Mouse (Mus musculus) thymus, postnatal 10 days (tissue): ENCODE measurements around the gene Agfg1.

Experiments used
- DNase-seq, 2 experiments: peaks; one replicate each; pipeline ENCODE4 v3.0.0; 2021; ENCODE audit warnings: low spot score in 2 of 2

Agfg1 gene

DNA sequence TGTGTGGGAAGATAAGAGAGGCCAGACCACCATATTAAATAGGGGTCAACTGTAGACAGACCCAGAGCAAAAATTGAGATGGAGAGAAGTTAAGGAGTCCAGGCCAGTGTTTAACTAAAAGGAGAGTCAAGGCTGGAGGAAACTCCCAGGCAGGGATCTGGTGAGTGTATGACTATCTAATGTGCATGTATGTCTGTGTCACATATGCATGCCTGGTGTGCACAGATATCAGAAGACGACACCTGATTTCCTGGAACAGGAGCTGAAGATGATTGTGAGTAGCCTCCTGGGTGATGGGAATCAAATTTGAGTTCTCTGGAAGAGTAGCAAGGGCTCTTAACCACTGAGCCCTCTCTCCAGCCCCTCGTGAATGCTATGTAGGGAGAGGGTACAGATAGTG lies 14.0 kb upstream of the Agfg1 start:
- no peak for DNase-seq

DNA sequence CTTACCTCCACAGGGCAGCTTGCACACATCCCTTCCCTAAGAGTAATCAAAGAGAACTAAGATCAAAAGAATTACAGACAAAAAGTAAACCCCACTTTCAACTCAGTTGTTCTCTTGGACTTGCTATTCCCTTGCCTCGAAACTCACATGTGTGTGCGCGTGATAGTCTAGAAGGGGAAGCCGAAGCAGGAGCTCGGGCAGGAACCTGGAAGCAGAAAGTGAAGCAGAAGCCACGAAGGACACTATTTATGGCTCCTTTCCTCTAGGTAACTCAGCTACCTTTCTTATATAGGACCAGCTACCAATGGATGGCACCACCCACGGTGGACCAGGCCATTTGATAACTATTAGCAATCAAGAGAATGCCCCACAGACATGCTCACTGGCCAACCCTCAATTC lies 13.5 kb upstream of the Agfg1 start:
- no peak for DNase-seq

DNA sequence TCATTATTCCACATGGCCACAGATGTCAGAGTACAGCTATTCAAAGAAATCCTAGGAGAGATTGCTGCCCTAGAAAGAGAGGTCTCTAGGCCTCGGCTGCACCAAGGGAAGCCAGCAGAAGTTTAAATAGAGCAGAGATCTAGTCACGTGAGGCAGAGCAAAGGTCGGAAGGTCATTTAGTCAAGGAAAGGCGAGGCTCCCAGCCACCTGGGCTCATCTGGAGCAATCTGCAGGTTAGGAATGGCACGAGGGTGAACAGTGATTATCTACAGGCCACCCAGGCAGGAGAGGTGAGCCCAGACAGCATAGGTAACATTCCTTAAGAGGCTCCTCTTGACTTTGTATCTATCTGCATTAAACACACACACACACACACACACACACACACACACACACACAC lies 12.4 kb upstream of the Agfg1 start:
- DNase-seq: no peak

DNA sequence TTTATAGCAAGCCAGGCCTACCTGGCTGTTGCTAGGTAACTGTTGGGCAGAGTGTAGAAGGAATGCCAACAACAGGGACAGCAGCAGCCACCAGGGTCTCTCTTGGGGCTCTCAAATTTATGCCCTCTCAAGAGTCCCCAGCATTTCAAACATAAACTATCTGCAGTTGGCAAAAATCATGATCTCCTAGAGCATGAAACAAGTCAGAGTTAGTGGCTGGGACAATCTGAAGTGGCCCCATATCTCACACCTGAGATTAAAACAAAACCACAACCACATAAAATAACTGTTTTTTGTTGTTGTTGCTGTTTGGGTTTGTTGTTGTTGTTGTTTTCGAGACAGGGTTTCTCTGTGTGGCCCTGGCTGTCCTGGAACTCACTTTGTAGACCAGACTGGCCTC lies 8.5 kb upstream of the Agfg1 start:
- no peak for DNase-seq

DNA sequence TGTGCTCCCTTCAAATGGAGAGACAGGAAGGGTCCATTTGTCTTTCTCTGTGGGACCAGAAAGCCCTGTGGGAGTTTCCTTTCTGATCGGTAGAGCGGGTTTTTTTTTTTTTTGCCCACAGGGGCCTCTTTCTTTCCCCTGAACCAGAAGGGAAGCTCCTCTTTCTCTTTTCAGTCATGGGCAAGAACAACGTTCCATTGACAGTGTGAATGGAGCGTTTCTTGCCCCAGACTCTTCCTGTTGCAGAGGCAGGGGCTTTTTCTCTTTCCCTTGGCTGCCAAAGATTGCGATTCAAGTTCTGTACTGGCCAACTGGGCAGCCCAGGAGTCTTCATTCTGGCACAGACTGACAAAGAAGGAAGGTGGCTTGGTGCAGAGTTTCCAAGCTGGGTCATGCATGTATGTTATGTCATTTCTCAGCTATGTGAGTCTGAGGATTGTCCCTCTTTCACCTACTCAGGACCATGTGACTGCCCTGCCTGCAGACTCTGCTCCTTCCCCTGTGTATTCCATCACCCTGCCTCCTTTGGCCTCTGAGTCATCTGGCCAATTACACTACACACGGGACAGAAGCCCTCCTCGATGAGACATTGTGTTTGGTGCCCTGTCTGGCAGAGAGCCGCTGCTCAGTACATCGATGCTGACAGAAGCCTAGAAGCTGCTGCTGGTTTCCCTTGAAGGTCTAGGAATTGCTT lies 7.6 kb upstream of the Agfg1 start:
- DNase-seq: no peak

DNA sequence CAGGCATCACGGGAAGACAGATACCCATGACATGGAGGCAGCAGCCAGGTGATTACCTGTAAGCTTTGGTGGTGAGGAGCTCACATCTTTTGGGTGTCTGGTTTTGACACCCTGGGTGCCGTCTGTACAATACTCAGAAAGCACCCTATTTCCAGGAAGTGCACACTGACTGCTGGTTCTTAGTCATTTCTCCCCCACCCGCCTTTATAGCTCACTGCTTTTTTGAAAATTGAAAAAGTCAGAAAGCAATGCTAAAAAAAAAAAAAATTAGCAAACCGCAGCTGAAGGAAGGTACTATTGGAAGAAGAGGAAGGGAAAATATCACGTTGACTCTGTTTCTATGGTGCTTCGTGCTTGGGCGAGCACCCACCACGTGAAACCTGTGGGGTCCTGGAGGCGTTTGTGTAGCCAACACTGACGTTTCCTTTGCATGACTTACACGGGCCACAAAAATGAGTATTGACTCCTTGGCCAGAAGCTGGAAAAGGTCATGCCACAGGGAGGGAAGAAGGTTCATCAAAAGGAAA lies 6.7 kb upstream of the Agfg1 start:
- DNase-seq: peak in 1 of 2 experiments; percentile 14

DNA sequence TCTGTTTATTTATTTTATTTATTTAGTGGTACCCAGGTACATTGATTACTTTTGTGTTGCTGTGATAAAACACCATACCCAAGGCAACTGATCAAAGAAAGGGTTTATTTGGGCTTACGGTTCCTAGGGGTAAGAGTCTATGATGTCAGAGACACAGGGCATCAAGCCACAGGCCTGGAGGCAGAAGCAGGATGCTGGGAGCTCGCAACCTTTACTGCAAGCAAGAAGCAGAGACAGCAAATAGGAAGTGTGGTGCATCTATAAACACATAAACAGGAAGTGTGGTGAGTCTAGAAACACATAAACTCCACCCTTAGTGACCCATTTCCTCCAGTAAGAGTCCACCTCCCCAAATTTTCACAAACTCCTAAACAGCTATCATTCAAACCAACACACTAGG lies 5.8 kb upstream of the Agfg1 start:
- DNase-seq: no peak

DNA sequence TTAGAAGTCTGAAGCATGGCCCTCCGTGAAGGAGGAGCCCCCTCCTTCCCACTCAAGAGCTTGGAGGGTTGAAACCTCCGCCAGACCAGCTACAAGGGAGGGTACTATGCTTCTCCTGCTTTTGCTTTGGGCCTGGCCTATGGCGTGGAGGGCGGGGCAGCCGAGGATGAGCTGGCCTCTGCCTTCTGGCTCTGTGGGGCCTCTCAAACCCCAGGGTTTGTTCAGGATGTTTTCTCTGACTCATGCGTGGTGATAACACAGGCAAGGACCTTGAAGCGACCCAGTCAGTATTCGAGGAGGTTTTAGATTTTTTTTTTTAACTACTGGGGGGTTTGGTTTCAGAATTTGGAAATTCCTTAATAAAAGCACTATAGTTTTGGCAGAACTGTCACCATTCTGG lies 4.7 kb upstream of the Agfg1 start:
- no peak for DNase-seq

DNA sequence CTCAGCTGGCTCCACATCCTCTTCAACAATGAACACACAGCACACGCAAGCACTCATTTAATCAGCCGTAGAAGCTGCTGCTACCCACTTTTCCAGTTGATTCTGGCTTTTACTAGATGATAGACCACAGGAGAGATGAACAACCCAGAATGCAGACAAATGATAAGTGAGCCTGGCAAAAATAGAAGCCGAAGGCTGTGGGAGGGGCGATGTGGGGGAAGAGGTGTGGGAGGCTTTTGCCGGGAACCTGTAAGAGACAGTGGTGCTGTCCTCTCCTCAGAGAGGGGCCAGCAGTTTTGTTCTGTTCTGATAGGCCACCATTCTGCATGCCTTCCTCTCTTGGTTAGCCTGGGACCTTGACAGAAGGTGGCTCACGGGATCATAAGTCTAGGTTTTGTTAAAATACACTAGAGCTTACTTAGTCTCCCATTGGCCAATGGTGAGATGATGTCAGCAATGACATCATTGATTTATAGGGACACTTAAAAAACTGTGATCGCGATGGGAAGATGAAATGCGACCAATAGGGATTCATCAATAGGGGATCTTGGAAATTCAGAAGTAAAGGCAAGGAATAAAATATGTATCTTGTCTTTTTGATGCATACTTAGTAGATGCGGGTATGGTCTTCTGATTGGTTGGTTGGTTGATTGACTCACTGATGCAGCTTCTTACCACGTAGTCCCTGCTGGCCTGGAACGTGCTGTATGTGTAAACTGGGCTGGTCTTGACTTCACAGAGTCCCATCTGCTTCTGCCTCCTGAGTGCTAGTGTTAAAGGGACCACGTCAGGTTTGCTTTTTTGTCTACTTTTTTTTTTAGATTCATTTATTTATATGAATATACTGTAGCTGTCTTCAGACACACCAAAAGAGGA lies 2.7 kb upstream of the Agfg1 start:
- no peak for DNase-seq

DNA sequence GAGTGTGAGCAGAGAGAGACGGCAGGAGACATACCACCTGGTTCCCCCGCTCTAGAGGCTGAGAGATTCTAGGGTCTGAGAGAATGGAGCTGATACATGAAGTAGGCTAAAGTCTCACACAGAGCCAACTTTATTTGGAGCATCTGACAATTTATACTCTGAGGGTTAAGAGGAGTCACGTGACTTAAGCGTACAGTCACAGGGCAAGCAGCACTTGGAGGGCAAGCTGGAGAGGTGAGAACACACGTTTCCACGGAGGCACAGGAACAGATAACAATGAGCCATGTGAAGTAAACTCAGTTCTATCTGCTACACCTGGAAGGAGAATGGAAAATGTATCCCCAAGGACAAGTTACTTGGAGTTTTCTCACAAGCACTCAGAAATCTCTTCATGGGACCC lies 1.7 kb upstream of the Agfg1 start:
- DNase-seq: no peak

DNA sequence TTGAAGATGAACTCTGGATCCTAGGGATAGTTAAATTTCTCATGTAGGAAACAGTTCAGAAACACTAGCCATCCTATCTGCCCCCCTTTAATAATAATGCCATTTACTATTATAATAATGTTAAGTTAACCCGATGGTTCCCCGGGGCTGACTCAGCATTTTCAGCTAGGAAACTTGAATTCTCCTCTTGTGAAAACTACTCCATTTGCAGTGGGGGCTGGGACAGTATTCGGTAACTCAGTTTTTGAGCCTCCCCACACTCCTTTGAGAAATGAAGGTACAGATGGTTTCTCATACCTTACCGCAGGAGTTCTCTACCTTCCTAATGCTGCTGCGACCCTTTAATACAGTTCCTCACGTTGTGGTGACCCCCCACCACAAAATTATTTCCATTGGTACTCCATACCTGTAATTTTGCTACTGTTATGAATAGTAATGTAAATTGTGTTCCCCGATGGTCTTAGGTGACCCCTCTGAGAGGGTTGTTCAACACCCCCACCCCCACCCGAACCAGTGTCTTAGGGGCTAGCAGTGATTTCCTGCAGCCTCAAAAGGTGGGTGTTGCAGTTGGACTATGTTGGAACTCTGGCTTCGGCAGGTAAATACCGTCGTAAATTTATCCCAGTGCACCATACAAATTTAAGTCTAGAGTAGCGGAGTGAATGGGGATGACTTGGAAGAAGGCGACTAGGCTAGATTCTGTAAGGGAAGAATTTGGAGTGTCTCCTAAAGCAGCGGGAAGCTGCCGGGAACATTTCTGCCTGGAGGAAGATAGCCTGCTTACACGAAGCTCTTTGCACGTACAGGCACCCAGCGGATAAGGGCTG lies 601 bp upstream of the Agfg1 start:
- DNase-seq: no peak

DNA sequence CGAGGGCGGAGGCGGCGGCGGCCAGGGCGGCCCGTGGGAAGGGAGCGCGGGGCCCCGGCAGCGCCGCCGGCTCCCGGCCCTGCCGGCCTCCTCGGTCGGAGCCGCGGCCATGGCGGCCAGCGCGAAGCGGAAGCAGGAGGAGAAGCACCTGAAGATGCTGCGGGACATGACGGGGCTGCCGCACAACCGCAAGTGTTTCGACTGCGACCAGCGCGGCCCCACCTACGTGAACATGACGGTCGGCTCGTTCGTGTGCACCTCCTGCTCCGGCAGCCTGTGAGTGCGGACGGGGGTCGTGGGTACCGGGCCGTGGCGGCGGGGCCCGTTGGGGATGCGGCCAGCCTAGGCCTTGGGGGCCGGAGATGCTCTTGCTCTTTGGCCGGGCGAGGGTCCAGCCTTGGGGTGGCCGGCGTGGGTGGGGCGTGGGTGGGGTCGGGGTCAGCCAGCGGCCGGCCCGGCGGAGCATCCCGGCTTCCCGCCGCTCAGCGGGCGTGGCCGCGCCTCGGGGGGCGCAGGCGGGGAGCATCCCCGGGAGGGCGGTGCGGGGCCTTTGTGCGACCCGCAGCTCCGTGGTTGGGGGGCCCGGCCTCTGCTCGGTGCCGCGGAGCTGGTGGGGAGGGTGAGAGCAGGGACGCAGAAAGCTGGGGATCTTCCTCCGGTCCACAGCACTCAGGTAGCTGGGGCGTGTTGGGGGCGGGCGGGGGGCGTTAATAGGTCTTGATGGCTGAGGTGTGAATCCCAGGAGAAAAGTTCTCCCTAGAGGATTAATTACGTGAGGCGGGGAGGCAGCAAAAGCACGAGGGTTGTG lies 535 bp downstream of the Agfg1 start:
- DNase-seq: peak; percentile 36 to 54

DNA sequence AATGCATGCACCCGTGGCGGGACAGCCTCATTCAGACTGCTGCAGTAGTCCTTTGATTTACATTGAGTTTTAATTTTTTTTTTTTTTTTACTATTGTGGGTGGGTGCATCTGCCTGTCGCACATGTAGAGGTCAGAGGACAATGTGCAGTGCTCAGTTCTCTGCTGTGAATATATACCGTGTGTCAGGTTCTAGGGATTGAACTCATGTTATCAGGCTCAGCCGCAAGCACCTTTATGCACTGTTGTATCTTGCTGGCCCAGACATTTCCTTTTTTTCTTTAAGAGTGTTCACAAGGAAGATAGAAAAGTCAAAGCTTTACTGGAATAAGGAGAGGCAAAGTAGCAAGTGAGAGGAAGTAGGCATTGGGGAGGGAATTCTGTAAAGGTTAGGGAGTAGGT lies 16.4 kb downstream of the Agfg1 start:
- DNase-seq: no peak

DNA sequence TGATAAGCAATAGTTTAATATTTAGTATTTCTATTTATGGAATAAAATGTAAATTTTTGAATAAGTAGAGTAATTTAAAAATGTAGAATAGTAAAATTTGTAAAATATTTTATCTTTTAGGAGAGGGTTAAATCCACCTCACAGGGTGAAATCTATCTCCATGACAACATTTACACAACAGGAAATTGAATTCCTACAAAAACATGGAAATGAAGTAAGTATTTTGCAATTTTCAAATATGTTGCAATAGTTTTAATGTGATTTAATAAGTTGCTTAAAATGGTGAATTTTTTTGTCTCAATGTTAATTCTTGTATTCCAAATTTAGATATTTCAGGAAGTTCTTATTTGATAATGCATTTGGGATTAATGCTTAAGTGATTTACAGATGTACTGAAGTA lies 19.0 kb downstream of the Agfg1 start:
- no peak for DNase-seq

DNA sequence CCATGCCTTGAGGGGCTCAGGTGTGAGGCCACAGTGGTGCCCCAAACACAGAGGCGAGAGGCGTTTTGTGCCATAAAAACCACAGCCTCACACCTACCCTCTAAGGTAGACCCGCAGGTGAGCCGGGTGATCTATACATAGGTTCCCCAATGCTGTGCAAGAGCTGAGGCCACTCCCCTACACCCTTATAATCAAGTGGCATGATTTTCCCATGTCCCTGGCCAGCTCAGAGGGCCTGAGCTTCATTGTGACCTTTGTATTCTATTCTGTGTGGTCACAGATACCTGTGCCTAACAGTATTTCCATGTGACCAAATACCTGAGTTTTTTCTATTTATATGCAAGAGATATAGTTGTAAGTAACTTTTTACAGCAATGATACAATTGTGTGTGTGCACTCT lies 21.1 kb downstream of the Agfg1 start:
- no peak for DNase-seq

DNA sequence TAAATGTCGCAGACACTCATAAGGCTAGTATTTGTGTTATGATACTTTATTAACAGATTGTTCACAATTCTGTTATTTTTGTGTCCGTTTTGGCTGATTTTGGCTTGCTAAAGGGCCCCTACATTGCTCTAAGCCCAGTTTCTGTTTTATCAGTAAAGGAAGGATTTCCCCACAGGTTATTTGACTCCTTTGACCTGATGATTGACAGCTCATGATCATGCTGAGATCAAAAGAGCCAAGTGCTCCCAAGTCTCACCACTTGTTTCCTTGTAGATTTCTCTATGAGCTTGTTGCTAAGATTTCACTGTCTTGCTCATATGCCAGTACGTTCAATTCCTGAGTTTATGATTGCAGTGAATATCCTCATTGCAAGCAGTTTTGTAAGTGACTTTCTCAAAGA lies 30.9 kb downstream of the Agfg1 start:
- no peak for DNase-seq

DNA sequence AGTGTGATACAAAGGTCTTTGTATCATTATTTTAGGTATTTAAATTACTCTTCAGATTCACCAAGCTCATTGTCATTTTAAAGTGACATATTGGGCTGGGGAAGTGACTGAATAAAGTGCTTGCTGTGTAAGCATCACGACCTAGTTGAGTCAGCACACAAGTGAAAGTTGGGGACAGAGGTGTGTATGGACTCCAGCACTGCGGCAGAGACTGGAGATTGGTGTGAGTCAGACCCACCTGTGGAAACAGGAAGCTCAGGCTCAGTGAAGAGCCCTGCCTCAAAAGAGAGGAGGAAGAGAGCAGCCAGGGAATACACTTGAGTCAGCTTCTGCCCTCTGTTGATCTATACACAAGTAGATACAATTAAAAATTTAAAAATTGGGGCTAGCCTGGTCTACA lies 39.9 kb downstream of the Agfg1 start:
- DNase-seq: no peak

DNA sequence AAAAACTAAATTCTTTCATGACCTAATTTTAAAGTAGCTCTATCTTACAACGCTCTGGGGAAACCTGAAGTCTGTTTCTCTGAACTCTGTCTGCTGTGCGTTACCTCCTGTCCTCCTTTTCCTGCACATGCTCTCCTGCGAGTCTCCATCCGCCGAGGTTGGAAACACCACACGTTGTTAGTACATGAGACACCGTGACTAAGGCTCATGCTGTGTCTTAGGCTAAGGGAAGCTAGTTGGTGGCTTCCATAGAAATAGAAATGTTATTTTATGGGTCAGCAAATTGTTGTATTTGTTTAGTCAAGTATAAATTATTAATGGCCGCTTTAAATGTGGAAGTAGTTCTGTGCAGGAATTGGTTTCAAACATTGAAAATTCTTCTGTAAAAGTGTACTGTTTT lies 40.9 kb downstream of the Agfg1 start:
- no peak for DNase-seq

DNA sequence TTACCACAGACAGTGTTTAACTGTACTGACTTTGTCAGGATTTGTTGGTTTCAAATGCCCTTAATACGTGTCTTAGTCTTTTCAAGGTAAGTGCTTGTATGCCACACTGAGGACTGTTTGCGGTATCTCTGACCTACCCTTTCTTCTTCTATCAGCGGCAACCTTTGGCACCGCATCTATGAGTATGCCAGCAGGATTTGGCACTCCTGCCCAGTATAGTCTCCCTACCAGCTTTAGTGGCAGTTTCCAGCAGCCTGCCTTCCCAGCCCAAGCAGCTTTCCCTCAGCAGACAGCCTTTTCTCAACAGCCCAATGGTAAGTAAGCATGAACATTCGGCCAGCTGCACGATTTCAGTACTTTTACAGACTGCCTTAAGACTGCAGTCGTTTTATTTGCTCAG lies 54.0 kb downstream of the Agfg1 start:
- DNase-seq: no peak

DNA sequence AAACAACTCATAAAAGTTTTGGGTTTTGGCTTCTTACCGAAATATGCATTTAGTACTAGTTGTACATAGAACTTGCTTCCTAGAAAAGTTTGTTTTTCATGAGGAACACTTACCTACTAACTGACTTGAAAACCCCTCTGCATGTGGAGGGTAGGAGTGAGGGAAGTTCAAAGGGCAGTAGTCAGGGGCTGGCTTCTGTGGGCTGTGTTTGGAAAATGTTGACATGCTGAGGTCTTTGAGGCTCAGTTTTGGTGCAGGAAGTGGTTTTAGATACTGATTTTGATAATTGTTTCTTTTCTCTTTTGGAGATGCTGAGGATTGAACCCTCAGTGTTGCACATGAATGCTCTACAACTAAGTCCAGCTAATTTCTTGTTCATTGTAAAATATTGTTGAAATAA lies 61.3 kb downstream of the Agfg1 start:
- DNase-seq: peak; percentile 11 to 26

DNA sequence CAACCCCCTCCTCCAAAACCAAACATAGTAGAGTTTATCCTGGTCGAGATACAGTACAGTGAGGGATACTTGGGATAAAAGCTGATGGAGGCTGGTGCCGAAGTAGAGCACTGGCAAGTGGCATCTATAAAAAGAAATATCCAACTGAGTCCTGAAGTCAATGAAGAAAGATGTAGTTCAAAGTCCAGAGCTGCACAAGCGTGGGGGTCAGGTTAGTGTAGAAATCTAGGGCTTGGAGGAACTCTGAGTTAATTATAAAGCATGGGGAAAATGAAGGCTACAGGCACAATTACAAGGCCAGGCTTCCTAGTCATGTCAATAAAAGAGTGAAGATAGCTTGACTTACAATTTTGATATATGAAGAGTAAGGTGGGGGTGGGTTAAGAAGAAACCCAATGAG lies 61.9 kb downstream of the Agfg1 start:
- no peak for DNase-seq
